Mouse (Mus musculus): ENCODE data around the gene Gm5148.

Gene Gm5148

GRCm38 (mm10) chr3:37737407-37737806 lies 13.1 kb upstream of the Gm5148 start:
- peak; percentile 23 for DNase-seq (ENCODE audit: low spot score)

GRCm38 (mm10) chr3:37735166-37735565 lies 10.9 kb upstream of the Gm5148 start:
- DNase-seq (ENCODE audit: low spot score) = no peak

- no peak for DNase-seq (ENCODE audit: low spot score)
These were observed 4.9 kb upstream of the Gm5148 start for GRCm38 (mm10) chr3:37729142-37729541.

GRCm38 (mm10) chr3:37728112-37729100 lies 4.1 kb upstream of the Gm5148 start:
- DNase-seq (ENCODE audit: low spot score) = no peak

- DNase-seq (ENCODE audit: low spot score) = no peak
These were observed 3.1 kb upstream of the Gm5148 start for GRCm38 (mm10) chr3:37727392-37727791.

- DNase-seq (ENCODE audit: low spot score) = no peak
These were observed 2.3 kb upstream of the Gm5148 start for GRCm38 (mm10) chr3:37726501-37727140.

GRCm38 (mm10) chr3:37724946-37725735 lies 851 bp upstream of the Gm5148 start:
- no peak for DNase-seq (ENCODE audit: low spot score)

- DNase-seq (ENCODE audit: low spot score) = no peak
These were observed 574 bp downstream of the Gm5148 start for GRCm38 (mm10) chr3:37723662-37724170.

- DNase-seq (ENCODE audit: low spot score) = no peak
These were observed 1.2 kb downstream of the Gm5148 start for GRCm38 (mm10) chr3:37723061-37723521.

GRCm38 (mm10) chr3:37722487-37723060 lies 1.7 kb downstream of the Gm5148 start:
- DNase-seq (ENCODE audit: low spot score) = no peak

- no peak for DNase-seq (ENCODE audit: low spot score)
These were observed 7.3 kb downstream of the Gm5148 start for GRCm38 (mm10) chr3:37716992-37717391.

GRCm38 (mm10) chr3:37715734-37716133 lies 8.6 kb downstream of the Gm5148 start:
- DNase-seq (ENCODE audit: low spot score) = no peak

GRCm38 (mm10) chr3:37712501-37712900 lies 11.8 kb downstream of the Gm5148 start:
- no peak for DNase-seq (ENCODE audit: low spot score)

GRCm38 (mm10) chr3:37711639-37712038 lies 12.7 kb downstream of the Gm5148 start:
- DNase-seq (ENCODE audit: low spot score) = no peak

GRCm38 (mm10) chr3:37707801-37708200 lies 16.5 kb downstream of the Gm5148 start:
- DNase-seq (ENCODE audit: low spot score) = no peak

GRCm38 (mm10) chr3:37706439-37706838 lies 17.9 kb downstream of the Gm5148 start:
- DNase-seq (ENCODE audit: low spot score) = no peak

- no peak for DNase-seq (ENCODE audit: low spot score)
These were observed 18.9 kb downstream of the Gm5148 start for GRCm38 (mm10) chr3:37705436-37705835.

GRCm38 (mm10) chr3:37704701-37705279 lies 19.5 kb downstream of the Gm5148 start:
- DNase-seq (ENCODE audit: low spot score) = no peak

- DNase-seq (ENCODE audit: low spot score) = no peak
These were observed 21.2 kb downstream of the Gm5148 start for GRCm38 (mm10) chr3:37703066-37703465.

- DNase-seq (ENCODE audit: low spot score) = no peak
These were observed 30.7 kb downstream of the Gm5148 start for GRCm38 (mm10) chr3:37693552-37693951.

- DNase-seq (ENCODE audit: low spot score) = no peak
These were observed 31.3 kb downstream of the Gm5148 start for GRCm38 (mm10) chr3:37692945-37693344.
